Mouse (Mus musculus): ENCODE measurements around the gene Ermard. TPM values are rescaled to one million over a fixed set of nuclear protein-coding genes. Genes with fewer than 3 reads are reported as not detected.
A peak's percentile ranks its signal among the peaks of the same experiment; 100 is the strongest.

Ermard gene
- polyA plus RNA-seq, 1 experiment from 2014 or later = 58.7 TPM

DNA sequence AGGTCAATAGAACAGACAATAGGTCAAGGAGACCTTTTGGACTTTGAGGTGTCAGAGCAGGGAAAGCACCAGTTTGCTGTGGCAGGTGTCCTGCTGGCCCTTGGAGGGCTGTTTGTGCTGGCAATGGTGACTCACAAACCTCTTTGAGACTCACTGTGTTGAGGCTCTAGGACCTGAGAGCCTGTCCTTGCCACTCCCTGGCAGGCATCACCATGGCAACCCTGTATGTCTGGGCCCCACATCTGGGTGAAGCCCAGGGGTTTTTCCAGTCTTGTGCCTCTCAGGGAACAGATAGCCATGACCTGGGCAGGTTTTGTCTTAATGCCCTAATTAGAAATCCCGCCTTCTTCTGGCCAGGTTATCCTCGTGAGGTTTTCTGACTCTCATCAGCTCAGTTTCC is 47.2 kb downstream of the Ermard start:
- WGBS = 20% methylated on average over 2 of the region's 2 CpGs
- no peak overlapping the region for H3K27ac ChIP-seq (replicated peaks; ENCODE audit: low read depth, low read length)
- no peak overlapping the region; the same call in 1 of the 2 replicates for H3K4me2 ChIP-seq (ENCODE audit: low read depth, low read length)
- DNase-seq (ENCODE audit: low spot score) (peak; percentile 23), ATAC-seq (replicated peaks; ENCODE audit: insufficient number of reproducible peaks, low FRiP score, low TSS enrichment, low read depth) (no peak; the same call in 1 of the 2 replicates)
- H3K9me3 ChIP-seq (replicated peaks; ENCODE audit: control insufficient read depth, low read length) = no peaks in the 10 kb centered on the region
- no peaks in the 10 kb centered on the region for H3K36me3 ChIP-seq (replicated peaks; ENCODE audit: control insufficient read depth, insufficient read depth, low read depth, low read length)
- no peak overlapping the region for H3K4me3 ChIP-seq (ENCODE audit: low read depth, low read length)
- peaks cover 3% of the 10 kb centered on the region for H3K4me1 ChIP-seq (ENCODE audit: control insufficient read depth, insufficient read depth, low read length)
- H3K27me3 ChIP-seq (ENCODE audit: control insufficient read depth, insufficient read depth, low read length) = no peaks in the 10 kb centered on the region
- no peak overlapping the region for H3K9ac ChIP-seq (replicated peaks; ENCODE audit: low read length)

DNA sequence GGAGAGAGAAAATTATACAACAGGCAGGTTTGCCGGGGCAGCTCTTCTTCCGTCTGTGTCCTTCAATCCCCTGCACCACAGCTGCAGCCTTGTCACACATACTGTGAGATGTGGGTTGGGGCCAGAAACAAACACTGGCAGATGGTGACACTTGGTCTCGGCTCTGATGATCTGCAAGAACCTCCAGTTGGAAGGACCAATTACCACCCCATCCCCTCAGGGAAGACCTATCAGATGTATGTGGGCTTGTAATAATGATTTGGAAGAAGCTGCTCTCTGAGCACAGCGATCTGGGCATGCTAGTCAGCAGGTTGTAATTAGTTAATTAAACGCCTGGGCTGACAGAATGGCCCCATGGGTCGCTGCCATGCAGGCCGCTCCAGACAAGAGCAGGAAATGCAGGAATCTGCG is 47.6 kb downstream of the Ermard start:
- Histone ChIP-seq H3K4me3 (ENCODE audit: low read depth, low read length) (no peak overlapping the region), H3K4me1 (ENCODE audit: control insufficient read depth, insufficient read depth, low read length) (peaks cover 3% of the 10 kb centered on the region), H3K27ac (replicated peaks; ENCODE audit: low read depth, low read length) (no peak overlapping the region), H3K4me2 (ENCODE audit: low read depth, low read length) (no peak overlapping the region; the same call in 1 of the 2 replicates), H3K36me3 (replicated peaks; ENCODE audit: control insufficient read depth, insufficient read depth, low read depth, low read length) (no peaks in the 10 kb centered on the region), H3K27me3 (ENCODE audit: control insufficient read depth, insufficient read depth, low read length) (no peaks in the 10 kb centered on the region), H3K9me3 (replicated peaks; ENCODE audit: control insufficient read depth, low read length) (no peaks in the 10 kb centered on the region), H3K9ac (replicated peaks; ENCODE audit: low read length) (no peak overlapping the region)
- ATAC-seq (replicated peaks; ENCODE audit: insufficient number of reproducible peaks, low FRiP score, low TSS enrichment, low read depth) (peak; percentile 65), DNase-seq (ENCODE audit: low spot score) (peak; percentile 10)
- 8% methylated on average over 8 of the region's 8 CpGs for WGBS

DNA sequence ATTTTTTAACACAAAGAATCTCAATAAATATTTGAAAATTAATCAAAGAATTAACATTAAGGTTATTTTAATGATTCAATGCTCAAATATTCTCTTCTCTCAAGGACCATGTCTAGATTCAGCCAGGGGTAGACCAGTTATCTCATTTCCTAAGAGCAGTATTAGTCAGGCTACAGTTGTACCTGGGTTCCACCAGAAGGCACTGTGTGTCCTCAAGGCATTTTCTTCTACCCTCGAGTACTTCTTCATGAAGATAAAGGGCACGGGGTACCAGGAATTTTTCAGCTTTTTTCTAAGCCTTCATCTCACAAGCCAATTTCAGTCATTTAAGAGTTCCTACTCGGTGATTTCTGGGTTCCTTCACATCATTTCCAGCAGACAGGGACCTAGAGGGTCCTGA is 50.7 kb downstream of the Ermard start:
- ATAC-seq (replicated peaks; ENCODE audit: insufficient number of reproducible peaks, low FRiP score, low TSS enrichment, low read depth) = no peak
- no peaks in the 10 kb centered on the region for H3K36me3 ChIP-seq (replicated peaks; ENCODE audit: control insufficient read depth, insufficient read depth, low read depth, low read length)
- WGBS = 79% methylated on average over 3 of the region's 3 CpGs
- no peaks in the 10 kb centered on the region for H3K27me3 ChIP-seq (ENCODE audit: control insufficient read depth, insufficient read depth, low read length)
- H3K4me3 ChIP-seq (ENCODE audit: low read depth, low read length) = no peak overlapping the region
- DNase-seq (ENCODE audit: low spot score) = no peak
- H3K9me3 ChIP-seq (replicated peaks; ENCODE audit: control insufficient read depth, low read length) = no peaks in the 10 kb centered on the region
- H3K9ac ChIP-seq (replicated peaks; ENCODE audit: low read length) = no peak overlapping the region
- no peak overlapping the region for H3K27ac ChIP-seq (replicated peaks; ENCODE audit: low read depth, low read length)
- H3K4me1 ChIP-seq (ENCODE audit: control insufficient read depth, insufficient read depth, low read length) = peaks cover 3% of the 10 kb centered on the region
- H3K4me2 ChIP-seq (ENCODE audit: low read depth, low read length) = no peak overlapping the region

DNA sequence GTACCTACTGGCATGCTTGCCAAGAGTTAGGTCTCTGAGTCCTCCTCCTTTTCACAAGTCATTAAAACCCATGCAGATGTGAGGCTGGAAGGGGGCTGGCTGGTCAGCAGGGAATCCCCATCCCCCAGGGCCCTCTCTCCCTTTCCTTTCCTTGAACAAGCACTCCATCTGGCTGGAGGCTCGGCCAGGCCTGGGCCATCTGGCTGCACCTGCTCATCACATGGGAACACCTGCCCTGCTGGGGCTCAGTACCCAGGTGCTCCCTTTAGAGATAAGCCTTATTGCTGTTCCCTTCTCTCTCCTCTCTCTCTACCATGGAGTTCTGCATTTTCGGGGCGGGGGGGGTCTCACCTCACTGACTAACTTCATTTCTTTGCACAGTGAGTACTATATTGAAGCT is 52.5 kb downstream of the Ermard start:
- WGBS = 31% methylated on average over 3 of the region's 3 CpGs
- Histone ChIP-seq H3K4me1 (ENCODE audit: control insufficient read depth, insufficient read depth, low read length) (peaks cover under 1% of the 10 kb centered on the region), H3K9me3 (replicated peaks; ENCODE audit: control insufficient read depth, low read length) (no peaks in the 10 kb centered on the region), H3K4me3 (ENCODE audit: low read depth, low read length) (no peak overlapping the region), H3K27ac (replicated peaks; ENCODE audit: low read depth, low read length) (no peak overlapping the region), H3K9ac (replicated peaks; ENCODE audit: low read length) (no peak overlapping the region), H3K36me3 (replicated peaks; ENCODE audit: control insufficient read depth, insufficient read depth, low read depth, low read length) (no peaks in the 10 kb centered on the region), H3K27me3 (ENCODE audit: control insufficient read depth, insufficient read depth, low read length) (no peaks in the 10 kb centered on the region), H3K4me2 (ENCODE audit: low read depth, low read length) (no peak overlapping the region)
- ATAC-seq (replicated peaks; ENCODE audit: insufficient number of reproducible peaks, low FRiP score, low TSS enrichment, low read depth) (no peak), DNase-seq (ENCODE audit: low spot score) (no peak)

DNA sequence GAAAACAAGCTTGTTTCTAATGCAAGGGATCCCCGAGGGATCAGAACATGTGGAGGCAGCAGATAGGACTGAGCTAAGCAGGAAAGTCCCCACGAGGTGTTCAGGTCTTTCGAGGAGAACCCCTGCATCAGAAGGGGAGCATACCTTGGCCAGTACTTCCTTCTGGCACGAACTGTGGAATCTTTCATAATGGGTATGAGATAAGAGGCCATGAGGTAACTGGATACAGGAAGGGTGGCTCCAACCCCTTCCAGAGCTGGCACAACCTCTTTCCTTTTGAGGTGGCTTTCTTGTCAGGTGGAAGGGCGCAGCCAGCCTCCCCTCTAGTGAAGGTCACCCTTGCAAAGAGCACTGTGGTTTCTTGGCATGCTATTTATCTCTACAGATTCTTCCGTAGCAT is 55.8 kb downstream of the Ermard start:
- no peak overlapping the region for H3K9ac ChIP-seq (replicated peaks; ENCODE audit: low read length)
- no peak overlapping the region for H3K27ac ChIP-seq (replicated peaks; ENCODE audit: low read depth, low read length)
- no peaks in the 10 kb centered on the region for H3K4me1 ChIP-seq (ENCODE audit: control insufficient read depth, insufficient read depth, low read length)
- no peaks in the 10 kb centered on the region for H3K27me3 ChIP-seq (ENCODE audit: control insufficient read depth, insufficient read depth, low read length)
- WGBS = 83% methylated on average over 6 of the region's 6 CpGs
- H3K9me3 ChIP-seq (replicated peaks; ENCODE audit: control insufficient read depth, low read length) = no peaks in the 10 kb centered on the region
- no peak overlapping the region for H3K4me2 ChIP-seq (ENCODE audit: low read depth, low read length)
- ATAC-seq (replicated peaks; ENCODE audit: insufficient number of reproducible peaks, low FRiP score, low TSS enrichment, low read depth) (no peak), DNase-seq (ENCODE audit: low spot score) (no peak)
- no peaks in the 10 kb centered on the region for H3K36me3 ChIP-seq (replicated peaks; ENCODE audit: control insufficient read depth, insufficient read depth, low read depth, low read length)
- no peak overlapping the region for H3K4me3 ChIP-seq (ENCODE audit: low read depth, low read length)

DNA sequence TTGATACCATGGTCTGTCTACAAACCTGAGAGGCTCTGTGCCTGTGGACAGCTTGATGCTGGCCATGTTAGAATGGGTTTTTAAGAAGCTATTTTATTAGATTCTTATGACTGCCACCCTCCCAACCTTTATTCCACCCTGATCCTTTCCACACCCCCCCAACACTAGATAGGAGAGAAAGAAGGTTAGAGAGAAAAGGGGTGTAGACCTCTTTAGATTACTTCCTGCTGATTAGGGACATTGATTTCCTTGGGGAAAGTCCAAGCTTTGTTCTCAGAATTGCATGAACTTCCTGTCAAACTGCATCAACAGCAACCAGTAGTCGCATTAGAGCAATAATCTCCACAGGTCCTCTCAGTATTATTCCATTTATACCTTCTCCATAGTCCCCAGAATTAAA is 57.7 kb downstream of the Ermard start:
- WGBS = 85% methylated on average over 1 of the region's 1 CpGs
- Histone ChIP-seq H3K9me3 (replicated peaks; ENCODE audit: control insufficient read depth, low read length) (no peaks in the 10 kb centered on the region), H3K27me3 (ENCODE audit: control insufficient read depth, insufficient read depth, low read length) (no peaks in the 10 kb centered on the region), H3K36me3 (replicated peaks; ENCODE audit: control insufficient read depth, insufficient read depth, low read depth, low read length) (no peaks in the 10 kb centered on the region), H3K4me3 (ENCODE audit: low read depth, low read length) (no peak overlapping the region), H3K27ac (replicated peaks; ENCODE audit: low read depth, low read length) (no peak overlapping the region), H3K9ac (replicated peaks; ENCODE audit: low read length) (no peak overlapping the region), H3K4me2 (ENCODE audit: low read depth, low read length) (no peak overlapping the region), H3K4me1 (ENCODE audit: control insufficient read depth, insufficient read depth, low read length) (no peaks in the 10 kb centered on the region)
- DNase-seq (ENCODE audit: low spot score) (no peak), ATAC-seq (replicated peaks; ENCODE audit: insufficient number of reproducible peaks, low FRiP score, low TSS enrichment, low read depth) (no peak)

DNA sequence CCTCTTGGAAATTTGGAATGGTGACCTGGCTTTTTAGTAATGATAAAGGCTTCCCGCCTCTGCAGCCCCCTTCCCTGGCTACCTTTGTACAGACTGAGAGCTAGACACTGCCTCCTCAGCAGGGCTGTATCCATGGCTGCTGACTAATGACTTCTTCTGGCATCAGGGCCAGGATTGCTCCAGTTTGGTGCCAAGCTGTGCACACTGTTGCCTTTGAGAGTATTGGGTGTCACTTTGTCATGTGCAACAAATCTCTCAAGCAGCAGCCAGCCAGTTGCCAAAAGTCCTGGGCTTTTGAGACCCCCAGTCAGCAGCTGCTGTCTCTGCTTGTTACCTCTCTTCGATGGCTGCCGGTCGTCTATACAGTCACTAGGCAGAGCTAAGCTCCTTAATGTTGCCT is 60.3 kb downstream of the Ermard start:
- no peak overlapping the region for H3K4me3 ChIP-seq (ENCODE audit: low read depth, low read length)
- WGBS = 85% methylated on average over 4 of the region's 4 CpGs
- H3K36me3 ChIP-seq (replicated peaks; ENCODE audit: control insufficient read depth, insufficient read depth, low read depth, low read length) = no peaks in the 10 kb centered on the region
- H3K27ac ChIP-seq (replicated peaks; ENCODE audit: low read depth, low read length) = no peak overlapping the region
- no peaks in the 10 kb centered on the region for H3K27me3 ChIP-seq (ENCODE audit: control insufficient read depth, insufficient read depth, low read length)
- ATAC-seq (replicated peaks; ENCODE audit: insufficient number of reproducible peaks, low FRiP score, low TSS enrichment, low read depth) (no peak), DNase-seq (ENCODE audit: low spot score) (no peak)
- no peaks in the 10 kb centered on the region for H3K9me3 ChIP-seq (replicated peaks; ENCODE audit: control insufficient read depth, low read length)
- no peak overlapping the region for H3K9ac ChIP-seq (replicated peaks; ENCODE audit: low read length)
- H3K4me2 ChIP-seq (ENCODE audit: low read depth, low read length) = no peak overlapping the region
- H3K4me1 ChIP-seq (ENCODE audit: control insufficient read depth, insufficient read depth, low read length) = no peaks in the 10 kb centered on the region

DNA sequence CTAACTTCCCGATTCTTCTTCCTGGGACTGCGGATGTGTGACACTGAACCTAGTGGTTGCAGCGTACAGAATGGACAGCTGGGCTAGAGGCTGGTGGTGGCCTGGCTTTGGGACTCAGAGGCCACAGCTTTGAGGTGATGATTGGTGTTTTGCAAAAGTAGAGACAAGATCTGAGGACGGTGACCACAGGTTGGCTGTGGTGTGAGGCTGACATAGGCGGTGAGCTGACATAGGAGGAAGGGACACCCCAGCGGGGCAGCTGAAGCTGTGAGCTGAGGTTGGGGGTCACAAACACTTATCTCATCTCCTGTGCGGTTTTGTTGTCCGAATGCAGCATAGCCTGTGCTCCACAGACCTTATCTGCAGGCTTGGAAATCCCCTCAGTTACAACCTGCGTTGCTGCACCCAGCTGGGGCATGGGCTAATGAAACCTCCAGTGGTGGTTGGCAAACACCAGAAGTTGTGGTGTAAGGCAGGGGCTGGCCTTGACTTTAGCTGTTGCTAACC is 66.2 kb downstream of the Ermard start:
- H3K4me1 ChIP-seq (ENCODE audit: control insufficient read depth, insufficient read depth, low read length) = no peaks in the 10 kb centered on the region
- no peak overlapping the region for H3K9ac ChIP-seq (replicated peaks; ENCODE audit: low read length)
- no peak for DNase-seq (ENCODE audit: low spot score)
- no peak for ATAC-seq (replicated peaks; ENCODE audit: insufficient number of reproducible peaks, low FRiP score, low TSS enrichment, low read depth)
- 89% methylated on average over 9 of the region's 9 CpGs for WGBS
- no peak overlapping the region for H3K4me2 ChIP-seq (ENCODE audit: low read depth, low read length)
- H3K9me3 ChIP-seq (replicated peaks; ENCODE audit: control insufficient read depth, low read length) = no peaks in the 10 kb centered on the region
- H3K27ac ChIP-seq (replicated peaks; ENCODE audit: low read depth, low read length) = no peak overlapping the region
- H3K27me3 ChIP-seq (ENCODE audit: control insufficient read depth, insufficient read depth, low read length) = no peaks in the 10 kb centered on the region
- no peak overlapping the region for H3K4me3 ChIP-seq (ENCODE audit: low read depth, low read length)
- H3K36me3 ChIP-seq (replicated peaks; ENCODE audit: control insufficient read depth, insufficient read depth, low read depth, low read length) = no peaks in the 10 kb centered on the region

Data from embryonic facial prominence, embryonic 11.5 days (tissue).